8 mouse cellular contexts compared by ENCODE assay signal in the genomic region with DNA sequence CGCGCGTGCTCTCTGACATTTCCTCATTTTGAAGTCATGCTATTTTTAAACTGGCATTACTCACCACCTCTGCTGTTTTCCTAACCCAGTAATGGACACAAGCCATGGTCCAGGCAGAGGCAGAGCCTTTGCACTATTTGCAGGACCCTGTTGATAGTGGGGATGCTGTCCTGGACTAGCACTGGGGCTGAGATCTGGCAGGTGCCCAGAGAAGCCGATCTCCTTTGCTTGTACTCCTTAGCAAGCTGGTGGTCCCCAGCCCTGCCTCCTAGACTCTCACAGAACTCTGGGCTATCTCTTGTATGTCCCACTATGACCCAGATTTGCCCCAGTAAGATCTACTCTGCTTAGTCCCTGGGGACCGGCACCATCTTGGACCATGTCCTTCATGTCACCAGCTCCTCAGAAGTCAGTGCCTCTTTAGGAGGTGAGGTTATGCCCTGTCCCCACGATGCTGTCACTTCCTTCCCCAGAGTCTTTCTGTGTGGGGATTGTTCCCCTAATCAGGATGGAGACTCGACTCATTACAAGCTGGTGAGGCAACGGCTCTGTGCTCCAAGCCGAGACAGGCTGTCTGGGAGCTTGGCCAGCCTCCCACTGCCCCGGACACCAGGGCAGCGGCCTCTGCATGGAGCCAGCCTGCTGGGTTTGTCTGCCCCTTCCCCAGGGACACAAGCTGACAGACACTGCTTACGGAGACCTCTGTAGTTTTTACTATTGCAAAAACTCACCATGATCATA.
A peak's percentile ranks its signal among the peaks of the same experiment; 100 is the strongest.
DNase-seq lines count a peak whose midpoint lies in the region; ATAC-seq lines count a peak whose summit lies in the region.

No protein-coding gene starts in this region.

- WGBS in forebrain, embryonic 16.5 days = 54% methylated on average over 12 of the region's 12 CpGs
- WGBS in forebrain, embryonic 14.5 days = 62% methylated on average over 12 of the region's 12 CpGs
- WGBS in heart, embryonic 16.5 days = 17% methylated on average over 12 of the region's 12 CpGs

- no peak overlapping the region for H3K4me3 ChIP-seq in forebrain, embryonic 16.5 days (replicated peaks; ENCODE audit: low read length)
- no peak overlapping the region for H3K4me3 ChIP-seq in forebrain, embryonic 14.5 days (ENCODE audit: low read depth, low read length)
- H3K4me3 ChIP-seq in heart, embryonic 16.5 days (ENCODE audit: low read length) = no peak overlapping the region

- H3K9me3 ChIP-seq in forebrain, embryonic 16.5 days (ENCODE audit: control insufficient read depth, low read length) = peaks cover 4% of the 10 kb centered on the region
- H3K9me3 ChIP-seq in forebrain, embryonic 14.5 days (replicated peaks; ENCODE audit: control insufficient read depth, low read length) = no peaks in the 10 kb centered on the region
- no peaks in the 10 kb centered on the region; the same call in 1 of the 2 replicates for H3K9me3 ChIP-seq in heart, embryonic 16.5 days (replicated peaks; ENCODE audit: control insufficient read depth, low read length)

- peak overlapping the region; percentile 4; the same call in 1 of the 2 replicates for H3K27ac ChIP-seq in forebrain, embryonic 16.5 days (ENCODE audit: low read length)
- no peak overlapping the region for H3K27ac ChIP-seq in forebrain, embryonic 14.5 days (ENCODE audit: low read depth, low read length)
- H3K27ac ChIP-seq in heart, embryonic 16.5 days (ENCODE audit: low read length) = peak overlapping the region; percentile 91

- intact Hi-C loops in left cerebral cortex, postnatal 36 days (cut with DNase I) = no loop called here

- H3K9ac ChIP-seq in forebrain, embryonic 16.5 days (replicated peaks; ENCODE audit: low read depth, low read length) = no peak overlapping the region
- no peak overlapping the region for H3K9ac ChIP-seq in forebrain, embryonic 14.5 days (ENCODE audit: low read length)
- peak overlapping the region; percentile 57 for H3K9ac ChIP-seq in heart, embryonic 16.5 days (ENCODE audit: low read length)

- H3K4me1 ChIP-seq in forebrain, embryonic 16.5 days (replicated peaks; ENCODE audit: control insufficient read depth, insufficient read depth, low read length) = peaks cover 38% of the 10 kb centered on the region
- peaks cover 30% of the 10 kb centered on the region for H3K4me1 ChIP-seq in forebrain, embryonic 14.5 days (ENCODE audit: control insufficient read depth, insufficient read depth, low read length)
- peaks cover 50% of the 10 kb centered on the region for H3K4me1 ChIP-seq in heart, embryonic 16.5 days (ENCODE audit: control insufficient read depth, insufficient read depth, low read length)

- no peaks in the 10 kb centered on the region for H3K36me3 ChIP-seq in forebrain, embryonic 16.5 days (ENCODE audit: control insufficient read depth, insufficient read depth)
- no peaks in the 10 kb centered on the region for H3K36me3 ChIP-seq in forebrain, embryonic 14.5 days (ENCODE audit: control insufficient read depth, insufficient read depth, low read length)
- no peaks in the 10 kb centered on the region for H3K36me3 ChIP-seq in heart, embryonic 16.5 days (ENCODE audit: control insufficient read depth, insufficient read depth)

- no peak for DNase-seq in forebrain, embryonic 14.5 days (ENCODE audit: low spot score)
- DNase-seq in right cerebral cortex, postnatal 10 days (ENCODE audit: low spot score in 2 of 2) = peak; percentile 56 to 59
- DNase-seq in right cerebral cortex, postnatal 14 days = no peak
- no peak for DNase-seq in spleen, postnatal 14 days (ENCODE audit: low spot score in 2 of 2)
- no peak for DNase-seq in left cerebral cortex, postnatal 36 days (ENCODE audit: low spot score in 2 of 2)

- H3K4me2 ChIP-seq in forebrain, embryonic 16.5 days (ENCODE audit: low read length) = no peak overlapping the region
- no peak overlapping the region for H3K4me2 ChIP-seq in forebrain, embryonic 14.5 days (ENCODE audit: low read length)
- H3K4me2 ChIP-seq in heart, embryonic 16.5 days (ENCODE audit: low read depth, low read length) = peak overlapping the region; percentile 42

- ATAC-seq in forebrain, embryonic 16.5 days = peak; percentile 34
- ATAC-seq in forebrain, embryonic 14.5 days = no peak
- ATAC-seq in heart, embryonic 16.5 days (replicated peaks; ENCODE audit: extremely low read depth, insufficient read depth, low FRiP score) = peak; percentile 66
- ATAC-seq in activated CD4-positive, CD25-positive, alpha-beta regulatory T cell, adult 4 months = no peak

- no peaks in the 10 kb centered on the region for H3K27me3 ChIP-seq in forebrain, embryonic 16.5 days (replicated peaks; ENCODE audit: control insufficient read depth, insufficient read depth, low read length)
- no peaks in the 10 kb centered on the region for H3K27me3 ChIP-seq in forebrain, embryonic 14.5 days (replicated peaks; ENCODE audit: control insufficient read depth, insufficient read depth, low read length)
- H3K27me3 ChIP-seq in heart, embryonic 16.5 days (ENCODE audit: control insufficient read depth, insufficient read depth, low read length) = no peaks in the 10 kb centered on the region

Comparison
In these comparisons a context has a peak if more than half of its experiments do, and no peak if none do; other contexts are left out.
1. ATAC-seq: peak in forebrain, embryonic 16.5 days (single experiment) and heart, embryonic 16.5 days (single experiment); none in forebrain, embryonic 14.5 days (single experiment) and activated CD4-positive, CD25-positive, alpha-beta regulatory T cell, adult 4 months (single experiment).
2. DNase-seq: peak in right cerebral cortex, postnatal 10 days (2 of 2); none in forebrain, embryonic 14.5 days (single experiment), right cerebral cortex, postnatal 14 days (single experiment), spleen, postnatal 14 days (0 of 2) and left cerebral cortex, postnatal 36 days (0 of 2).